Mouse (Mus musculus) forebrain, embryonic 14.5 days (tissue): ENCODE results near the gene Utp4. TPM values are rescaled to one million over a fixed set of nuclear protein-coding genes. Genes with fewer than 3 reads are reported as not detected.

ENCODE experiments used
- ATAC-seq: fragments of 200-750 bp; cut with Nextera tagmentation; 2 replicates; pipeline ENCODE4 v1.8.0; 2017; ENCODE audit warnings: mild to moderate bottlenecking, moderate library complexity
- DNase-seq: peaks from one replicate; pipeline ENCODE4 v3.0.0-alpha.2; 2015; ENCODE audit warnings: low spot score
- H3K27ac ChIP-seq: fragments of 300-500 bp; sonication (generic); 2 replicates; pipeline ENCODE4 v1.5.1; 2014; ENCODE audit warnings: low read depth, mild to moderate bottlenecking, control low read depth, low read length, moderate library complexity
- H3K27me3 ChIP-seq: fragments of 300-500 bp; sonication (generic); replicated peaks from 2 replicates; pipeline ENCODE4 v1.6.1; 2014; ENCODE audit warnings: low read length, control low read depth, mixed read lengths; ENCODE audit not compliant: control insufficient read depth, insufficient read depth
- H3K36me3 ChIP-seq: fragments of 300-500 bp; sonication (generic); 2 replicates; pipeline ENCODE4 v1.6.1; 2014; ENCODE audit warnings: low read length, control low read depth; ENCODE audit not compliant: control insufficient read depth, insufficient read depth
- H3K4me1 ChIP-seq: fragments of 300-500 bp; sonication (generic); 2 replicates; pipeline ENCODE4 v1.6.1; 2014; ENCODE audit warnings: antibody characterized with exemption, low read length, control low read depth; ENCODE audit not compliant: control insufficient read depth, insufficient read depth
- H3K4me2 ChIP-seq: fragments of 300-500 bp; sonication (generic); 2 replicates; pipeline ENCODE4 v1.6.1; 2014; ENCODE audit warnings: mild to moderate bottlenecking, control low read depth, low read length
- H3K4me3 ChIP-seq: fragments of 300-500 bp; sonication (generic); 2 replicates; pipeline ENCODE4 v1.5.1; 2014; ENCODE audit warnings: low read depth, low read length, control low read depth
- H3K9ac ChIP-seq: fragments of 300-500 bp; sonication (generic); 2 replicates; pipeline ENCODE4 v1.6.1; 2014; ENCODE audit warnings: mild to moderate bottlenecking, low read length, control low read depth, moderate library complexity
- H3K9me3 ChIP-seq: fragments of 300-500 bp; sonication (generic); replicated peaks from 2 replicates; pipeline ENCODE4 v1.6.1; 2016; ENCODE audit warnings: low read length, control low read depth, mixed read lengths; ENCODE audit not compliant: control insufficient read depth
- WGBS: fragments of 180-500 bp; shearing (Covaris S2); extraction: QIAGEN DNeasy Blood & Tissue Kit; methylation state at CpG from one replicate; pipeline ENCODE4 v1.1.7; 2014; 5-methylcytosine and 5-hydroxymethylcytosine counted together
- polyA plus RNA-seq: library from polyadenylated mRNA; unstranded; fragments of >200 nt; fragmentation: Nextera tagmentation; extraction: Ambion mirVana; gene quantifications from 2 replicates; pipeline ENCODE4 v1.2.1, GENCODE M21; 2014

Utp4 gene
- polyA plus RNA-seq, 1 experiment from 2014 or later, result 52.7 TPM

DNA sequence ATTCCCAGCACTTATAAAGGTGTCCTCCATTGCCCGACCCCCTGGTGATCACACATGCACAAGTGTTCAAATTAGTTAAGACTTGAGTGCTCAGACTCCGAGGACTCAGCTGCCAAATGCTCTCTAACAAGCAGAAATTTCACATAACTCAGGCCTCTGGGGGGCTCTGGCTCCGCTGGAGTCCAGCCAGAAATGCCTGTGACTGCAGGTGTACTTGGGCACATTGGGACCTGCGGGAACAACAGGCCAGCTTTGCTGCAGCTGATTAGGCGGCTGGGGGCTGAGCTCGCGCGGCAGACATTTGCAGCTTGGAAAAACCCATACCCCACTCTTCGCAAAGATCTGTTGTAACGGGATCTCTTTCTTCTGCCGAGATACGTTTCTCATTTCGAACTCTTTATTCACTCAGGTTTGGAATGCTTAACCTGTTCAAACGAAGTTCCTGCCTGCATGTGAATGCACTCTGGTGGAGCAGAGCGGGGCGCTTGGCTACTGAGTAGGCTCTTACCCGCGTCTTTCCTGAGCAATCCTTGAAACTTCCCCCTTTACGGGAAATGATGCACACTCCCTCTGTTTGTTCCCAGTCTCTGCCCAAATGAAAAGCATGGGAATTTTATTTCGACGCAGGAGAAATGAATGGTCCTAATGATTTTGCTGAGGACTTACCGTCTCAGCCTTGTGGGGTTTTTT, 39.1 kb downstream of the Utp4 start:
- Histone ChIP-seq H3K4me2 (peak overlapping the region; percentile 39), H3K9ac (no peak overlapping the region), H3K4me1 (peaks cover 12% of the 10 kb centered on the region), H3K27ac (no peak overlapping the region), H3K36me3 (no peaks in the 10 kb centered on the region), H3K4me3 (no peak overlapping the region), H3K9me3 (no peaks in the 10 kb centered on the region), H3K27me3 (peaks cover 12% of the 10 kb centered on the region; the same call in 1 of the 2 replicates)
- WGBS, result 10% methylated on average over 22 of the region's 22 CpGs
- ATAC-seq (no peak), DNase-seq (peak; percentile 67)

DNA sequence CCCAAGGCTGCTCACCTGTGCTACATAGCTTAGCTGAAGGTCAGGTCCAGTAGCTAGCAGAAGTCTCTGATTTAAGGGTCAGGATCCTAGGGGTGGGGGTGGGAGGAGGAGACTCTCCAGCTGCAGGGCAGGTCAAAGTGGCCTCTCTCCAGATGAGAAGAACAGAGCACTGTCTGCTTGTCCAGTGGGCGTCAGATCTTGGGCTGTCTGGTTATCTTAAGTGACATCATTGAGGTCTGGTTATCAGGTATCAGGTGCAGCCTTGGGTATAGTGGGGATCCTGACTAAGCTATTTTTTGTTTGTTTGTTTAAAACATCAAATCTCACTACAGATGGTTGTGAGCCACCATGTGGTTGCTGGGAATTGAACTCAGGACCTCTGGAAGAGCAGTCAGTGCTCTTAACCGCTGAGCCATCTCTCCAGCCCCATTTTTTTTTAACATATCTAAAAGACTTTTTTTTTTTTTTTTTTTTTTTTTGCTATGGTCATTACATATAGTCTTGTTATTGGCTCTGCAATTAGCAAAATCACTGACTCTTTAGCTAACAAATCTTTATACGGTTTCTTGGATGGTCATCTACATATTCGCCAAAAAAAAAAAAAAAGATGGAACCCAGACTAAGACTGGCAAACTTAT, 40.2 kb downstream of the Utp4 start:
- Histone ChIP-seq H3K4me1 (peaks cover 15% of the 10 kb centered on the region), H3K9ac (no peak overlapping the region), H3K27ac (no peak overlapping the region), H3K4me3 (no peak overlapping the region), H3K9me3 (no peaks in the 10 kb centered on the region), H3K36me3 (no peaks in the 10 kb centered on the region), H3K4me2 (no peak overlapping the region), H3K27me3 (peaks cover 18% of the 10 kb centered on the region)
- 85% methylated on average over 4 of the region's 4 CpGs for WGBS
- ATAC-seq (no peak), DNase-seq (no peak)

- Histone ChIP-seq H3K36me3 (no peaks in the 10 kb centered on the region), H3K27ac (no peak overlapping the region), H3K27me3 (peaks cover 25% of the 10 kb centered on the region), H3K4me3 (no peak overlapping the region), H3K4me2 (no peak overlapping the region), H3K9ac (no peak overlapping the region), H3K9me3 (no peaks in the 10 kb centered on the region), H3K4me1 (peaks cover 15% of the 10 kb centered on the region)
- 80% methylated on average over 16 of the region's 16 CpGs for WGBS
- no peak for DNase-seq
- no peak for ATAC-seq
Observed at GRCm38 (mm10) chr8:106934226-106934977, 41.0 kb downstream of the Utp4 start.

DNA sequence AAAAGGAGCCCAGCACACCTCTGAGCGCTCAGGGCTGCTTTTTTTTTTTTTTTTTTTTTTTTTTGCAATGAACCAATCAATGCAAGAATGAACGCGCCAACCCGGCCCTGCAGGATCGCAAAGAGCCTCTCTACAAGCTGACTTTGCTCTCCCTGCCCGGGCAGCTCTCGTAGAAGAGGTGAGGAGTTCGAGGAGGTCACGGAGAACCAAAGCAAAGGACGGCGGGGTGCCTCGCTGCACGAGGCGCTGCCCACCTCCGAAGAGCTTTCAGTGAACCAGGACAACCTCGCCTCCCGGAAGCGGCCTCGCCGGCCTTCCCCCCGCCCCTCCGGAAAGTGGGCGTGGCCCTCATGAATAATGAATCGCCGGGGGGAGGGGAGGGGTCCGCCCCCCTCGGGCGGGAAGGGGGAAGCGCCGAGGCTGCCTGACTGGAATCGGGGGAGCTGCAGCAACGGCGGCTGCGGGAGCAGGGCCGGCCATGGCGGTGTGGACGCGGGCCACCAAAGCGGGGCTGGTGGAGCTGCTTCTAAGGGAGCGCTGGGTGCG, 42.0 kb downstream of the Utp4 start, which contains the start of gene Sntb2:
TSS of gene Sntb2 (plus strand) at position 427 of the 546 bp plus-strand sequence.
- Histone ChIP-seq H3K4me3 (peak within 1 kb of the TSS; percentile 73), H3K9ac (peak within 1 kb of the TSS; percentile 80), H3K27me3 (peaks cover 27% of the 10 kb centered on the region), H3K9me3 (no peaks in the 10 kb centered on the region), H3K27ac (peak within 1 kb of the TSS; percentile 85), H3K4me2 (peak within 1 kb of the TSS; percentile 95), H3K4me1 (peaks cover 15% of the 10 kb centered on the region), H3K36me3 (no peaks in the 10 kb centered on the region)
- WGBS, result under 1% methylated on average over 39 of the region's 41 CpGs
- DNase-seq (peak; percentile 96), ATAC-seq (peak; percentile 87)

DNA sequence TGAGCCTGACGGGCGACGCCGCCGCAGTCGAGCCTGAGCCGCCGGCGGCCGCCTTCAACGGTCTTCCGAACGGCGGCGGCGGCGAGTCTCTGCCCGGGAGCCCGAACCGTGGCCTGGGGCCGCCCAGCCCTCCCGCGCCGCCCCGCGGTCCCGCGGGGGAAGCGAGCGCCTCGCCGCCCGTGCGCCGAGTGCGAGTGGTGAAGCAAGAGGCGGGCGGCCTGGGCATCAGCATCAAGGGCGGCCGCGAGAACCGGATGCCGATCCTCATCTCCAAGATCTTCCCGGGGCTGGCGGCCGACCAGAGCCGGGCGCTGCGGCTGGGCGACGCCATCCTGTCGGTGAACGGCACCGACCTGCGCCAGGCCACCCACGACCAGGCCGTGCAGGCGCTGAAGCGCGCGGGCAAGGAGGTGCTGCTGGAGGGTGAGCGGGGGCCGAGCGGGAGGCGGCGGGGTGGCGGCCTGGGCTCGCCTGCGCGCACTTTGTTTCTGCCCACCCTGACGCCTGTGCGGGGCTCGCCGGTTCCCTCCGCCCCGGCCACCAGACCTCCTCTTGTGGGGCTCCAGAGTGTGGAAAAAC, 42.6 kb downstream of the Utp4 start:
- WGBS, result under 1% methylated on average over 56 of the region's 76 CpGs
- peaks cover 15% of the 10 kb centered on the region for H3K4me1 ChIP-seq
- no peaks in the 10 kb centered on the region for H3K36me3 ChIP-seq
- no peaks in the 10 kb centered on the region for H3K9me3 ChIP-seq
- peaks cover 27% of the 10 kb centered on the region for H3K27me3 ChIP-seq
- H3K4me2 ChIP-seq, result peak overlapping the region; percentile 95
- DNase-seq (peak; percentile 42), ATAC-seq (peak; percentile 72)
- H3K27ac ChIP-seq, result peak overlapping the region; percentile 85
- H3K9ac ChIP-seq, result peak overlapping the region; percentile 80
- peak overlapping the region; percentile 73 for H3K4me3 ChIP-seq

GRCm38 (mm10) chr8:106936478-106937051, 43.1 kb downstream of the Utp4 start:
- peak; percentile 55 for ATAC-seq
- peak overlapping the region; percentile 95 for H3K4me2 ChIP-seq
- WGBS, result under 1% methylated on average over 26 of the region's 26 CpGs

DNA sequence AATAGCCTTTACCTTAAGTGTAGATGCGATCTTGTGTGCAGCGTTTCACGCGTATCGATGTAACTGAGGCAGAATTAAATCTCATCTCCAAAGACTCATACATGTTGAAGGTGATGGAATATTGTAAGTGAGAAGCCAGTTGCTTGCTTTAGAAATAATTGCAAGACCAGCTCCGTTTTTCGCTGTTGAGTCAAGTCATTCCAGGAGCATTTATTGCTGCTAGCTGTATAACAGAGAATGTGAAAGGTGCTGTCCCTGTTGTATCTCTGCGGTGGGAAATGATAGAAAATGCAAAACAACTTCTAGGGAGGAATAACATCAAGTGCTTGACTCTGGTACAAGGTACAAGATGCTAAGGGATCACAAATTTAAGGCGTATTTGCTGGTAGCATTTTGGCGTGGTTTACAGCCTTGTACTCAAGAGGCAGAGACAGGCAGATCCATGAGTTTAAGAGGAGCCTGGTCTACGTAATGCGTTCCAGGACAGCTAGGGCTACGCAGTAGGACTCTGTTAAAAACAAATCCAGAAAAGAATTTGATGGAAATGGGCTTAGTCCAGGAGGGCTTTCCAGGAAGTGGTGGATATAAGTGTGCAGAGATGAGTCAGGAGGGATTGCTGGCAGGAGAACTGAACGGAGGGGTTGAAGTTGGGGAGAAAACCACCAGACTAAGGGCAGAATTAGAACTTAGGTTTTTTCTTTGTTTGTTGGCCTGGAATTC, 43.8 kb downstream of the Utp4 start:
- 50% methylated on average over 14 of the region's 14 CpGs for WGBS
- H3K27ac ChIP-seq, result no peak overlapping the region
- H3K9me3 ChIP-seq, result no peaks in the 10 kb centered on the region
- no peak for DNase-seq
- H3K9ac ChIP-seq, result peak overlapping the region; percentile 80
- peak overlapping the region; percentile 95 for H3K4me2 ChIP-seq
- H3K4me3 ChIP-seq, result peak overlapping the region; percentile 73
- no peak for ATAC-seq
- H3K27me3 ChIP-seq, result peaks cover 27% of the 10 kb centered on the region
- H3K36me3 ChIP-seq, result no peaks in the 10 kb centered on the region
- peaks cover 15% of the 10 kb centered on the region for H3K4me1 ChIP-seq

More at GRCm38 (mm10) chr8:106936478-106937051, 43.1 kb downstream of the Utp4 start:
- Histone ChIP-seq H3K27ac (peak overlapping the region; percentile 85; the same call in 1 of the 2 replicates), H3K27me3 (peaks cover 27% of the 10 kb centered on the region), H3K4me3 (peak overlapping the region; percentile 73), H3K9ac (peak overlapping the region; percentile 80), H3K36me3 (no peaks in the 10 kb centered on the region), H3K9me3 (no peaks in the 10 kb centered on the region), H3K4me1 (peaks cover 15% of the 10 kb centered on the region)
- DNase-seq, result peak; percentile 92

DNA sequence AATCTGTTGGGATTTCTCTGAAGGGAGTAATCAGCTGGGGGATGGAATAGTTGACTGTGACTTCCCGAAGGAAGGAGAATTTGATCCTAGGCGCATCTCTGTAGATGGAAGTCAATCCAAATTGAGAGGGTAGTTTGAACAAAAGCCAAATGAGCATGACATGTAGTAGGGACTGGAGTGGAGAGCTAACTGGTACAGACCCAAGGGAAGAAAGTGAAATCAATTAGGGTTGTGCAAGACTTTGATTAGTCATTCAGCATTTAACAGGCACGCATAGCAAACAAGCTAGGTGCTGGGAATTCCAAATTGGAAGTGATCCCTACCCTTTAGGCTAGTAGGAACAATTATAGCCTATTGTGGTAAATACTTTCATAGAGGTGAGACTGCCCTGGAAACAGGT, 48.4 kb downstream of the Utp4 start:
- Histone ChIP-seq H3K9me3 (no peaks in the 10 kb centered on the region), H3K4me1 (peaks cover 15% of the 10 kb centered on the region), H3K4me2 (no peak overlapping the region), H3K36me3 (no peaks in the 10 kb centered on the region), H3K27ac (no peak overlapping the region), H3K4me3 (no peak overlapping the region), H3K9ac (no peak overlapping the region), H3K27me3 (peaks cover 15% of the 10 kb centered on the region)
- DNase-seq, result no peak
- no peak for ATAC-seq
- WGBS, result 88% methylated on average over 3 of the region's 3 CpGs
